Mouse (Mus musculus): ENCODE data around the gene Cacng6. TPM values are rescaled to one million over a fixed set of nuclear protein-coding genes. Genes with fewer than 3 reads are reported as not detected.

Gene Cacng6
- polyA plus RNA-seq, 1 experiment from 2014 or later, result 0.21 TPM

GRCm38 (mm10) chr7:3437941-3438340 lies 13.9 kb downstream of the Cacng6 start:
- Histone ChIP-seq H3K4me1 (ENCODE audit: control insufficient read depth, insufficient read depth, low read length) (no peaks in the 10 kb centered on the region), H3K9ac (ENCODE audit: low read depth, low read length) (no peak overlapping the region), H3K27me3 (replicated peaks; ENCODE audit: control insufficient read depth, insufficient read depth, low read length) (no peaks in the 10 kb centered on the region), H3K36me3 (ENCODE audit: control insufficient read depth, insufficient read depth, low read length) (no peaks in the 10 kb centered on the region), H3K4me3 (ENCODE audit: low read length) (no peak overlapping the region), H3K4me2 (ENCODE audit: low read depth, low read length) (no peak overlapping the region), H3K9me3 (ENCODE audit: control insufficient read depth, low read length) (no peaks in the 10 kb centered on the region), H3K27ac (ENCODE audit: low read length) (no peak overlapping the region)
- no peak for ATAC-seq
- WGBS, result 51% methylated on average over 5 of the region's 5 CpGs

GRCm38 (mm10) chr7:3439984-3440383 lies 16.0 kb downstream of the Cacng6 start:
- 78% methylated on average over 10 of the region's 11 CpGs for WGBS
- H3K27ac ChIP-seq (ENCODE audit: low read length), result no peak overlapping the region
- no peaks in the 10 kb centered on the region for H3K9me3 ChIP-seq (ENCODE audit: control insufficient read depth, low read length)
- no peak overlapping the region for H3K9ac ChIP-seq (ENCODE audit: low read depth, low read length)
- no peaks in the 10 kb centered on the region for H3K36me3 ChIP-seq (ENCODE audit: control insufficient read depth, insufficient read depth, low read length)
- ATAC-seq, result no peak
- no peaks in the 10 kb centered on the region for H3K4me1 ChIP-seq (ENCODE audit: control insufficient read depth, insufficient read depth, low read length)
- H3K4me2 ChIP-seq (ENCODE audit: low read depth, low read length), result no peak overlapping the region
- H3K27me3 ChIP-seq (replicated peaks; ENCODE audit: control insufficient read depth, insufficient read depth, low read length), result no peaks in the 10 kb centered on the region
- H3K4me3 ChIP-seq (ENCODE audit: low read length), result no peak overlapping the region

DNA sequence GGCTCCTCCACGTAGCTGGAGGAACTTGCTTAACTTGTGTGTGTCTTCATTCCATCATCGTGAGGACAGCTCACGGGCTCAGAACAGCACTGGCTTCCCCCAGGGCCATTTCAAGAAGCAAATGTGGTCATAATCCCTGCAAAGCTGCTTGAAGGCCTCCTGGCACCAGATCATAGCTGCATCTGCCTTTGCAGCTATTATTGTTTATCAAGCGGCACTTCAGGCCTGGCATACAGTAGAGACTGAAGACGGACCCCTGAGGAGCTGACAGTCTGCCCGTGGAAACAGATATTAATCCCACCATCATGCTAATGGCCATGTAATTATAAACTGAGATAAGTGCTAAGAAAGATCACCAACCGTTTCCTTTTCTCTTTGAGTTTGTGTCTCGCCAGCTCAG lies 16.5 kb downstream of the Cacng6 start:
- no peaks in the 10 kb centered on the region for H3K4me1 ChIP-seq (ENCODE audit: control insufficient read depth, insufficient read depth, low read length)
- H3K4me3 ChIP-seq (ENCODE audit: low read length), result no peak overlapping the region
- ATAC-seq, result no peak
- no peaks in the 10 kb centered on the region for H3K27me3 ChIP-seq (replicated peaks; ENCODE audit: control insufficient read depth, insufficient read depth, low read length)
- H3K4me2 ChIP-seq (ENCODE audit: low read depth, low read length), result no peak overlapping the region
- 62% methylated on average over 8 of the region's 8 CpGs for WGBS
- no peaks in the 10 kb centered on the region for H3K9me3 ChIP-seq (ENCODE audit: control insufficient read depth, low read length)
- H3K36me3 ChIP-seq (ENCODE audit: control insufficient read depth, insufficient read depth, low read length), result no peaks in the 10 kb centered on the region
- H3K9ac ChIP-seq (ENCODE audit: low read depth, low read length), result no peak overlapping the region
- H3K27ac ChIP-seq (ENCODE audit: low read length), result no peak overlapping the region

- WGBS, result 86% methylated on average over 10 of the region's 10 CpGs
- Histone ChIP-seq H3K4me1 (ENCODE audit: control insufficient read depth, insufficient read depth, low read length) (no peaks in the 10 kb centered on the region), H3K36me3 (ENCODE audit: control insufficient read depth, insufficient read depth, low read length) (no peaks in the 10 kb centered on the region), H3K27ac (ENCODE audit: low read length) (no peak overlapping the region), H3K4me3 (ENCODE audit: low read length) (no peak overlapping the region), H3K27me3 (replicated peaks; ENCODE audit: control insufficient read depth, insufficient read depth, low read length) (no peaks in the 10 kb centered on the region), H3K9ac (ENCODE audit: low read depth, low read length) (no peak overlapping the region), H3K4me2 (ENCODE audit: low read depth, low read length) (no peak overlapping the region), H3K9me3 (ENCODE audit: control insufficient read depth, low read length) (no peaks in the 10 kb centered on the region)
- ATAC-seq, result no peak
Observed at GRCm38 (mm10) chr7:3442476-3443062, 18.6 kb downstream of the Cacng6 start.

GRCm38 (mm10) chr7:3444678-3445077 lies 20.7 kb downstream of the Cacng6 start:
- 75% methylated on average over 3 of the region's 3 CpGs for WGBS
- no peak overlapping the region for H3K4me3 ChIP-seq (ENCODE audit: low read length)
- H3K27ac ChIP-seq (ENCODE audit: low read length), result no peak overlapping the region
- H3K4me2 ChIP-seq (ENCODE audit: low read depth, low read length), result no peak overlapping the region
- no peaks in the 10 kb centered on the region for H3K9me3 ChIP-seq (ENCODE audit: control insufficient read depth, low read length)
- no peaks in the 10 kb centered on the region for H3K36me3 ChIP-seq (ENCODE audit: control insufficient read depth, insufficient read depth, low read length)
- H3K9ac ChIP-seq (ENCODE audit: low read depth, low read length), result no peak overlapping the region
- H3K27me3 ChIP-seq (replicated peaks; ENCODE audit: control insufficient read depth, insufficient read depth, low read length), result no peaks in the 10 kb centered on the region
- no peaks in the 10 kb centered on the region for H3K4me1 ChIP-seq (ENCODE audit: control insufficient read depth, insufficient read depth, low read length)
- no peak for ATAC-seq

- H3K4me3 ChIP-seq (ENCODE audit: low read length), result no peak overlapping the region
- no peak overlapping the region for H3K9ac ChIP-seq (ENCODE audit: low read depth, low read length)
- H3K4me1 ChIP-seq (ENCODE audit: control insufficient read depth, insufficient read depth, low read length), result no peaks in the 10 kb centered on the region
- no peak for ATAC-seq
- no peaks in the 10 kb centered on the region for H3K9me3 ChIP-seq (ENCODE audit: control insufficient read depth, low read length)
- WGBS, result 60% methylated on average over 3 of the region's 3 CpGs
- H3K27ac ChIP-seq (ENCODE audit: low read length), result no peak overlapping the region
- no peaks in the 10 kb centered on the region for H3K36me3 ChIP-seq (ENCODE audit: control insufficient read depth, insufficient read depth, low read length)
- H3K27me3 ChIP-seq (replicated peaks; ENCODE audit: control insufficient read depth, insufficient read depth, low read length), result no peaks in the 10 kb centered on the region
- no peak overlapping the region for H3K4me2 ChIP-seq (ENCODE audit: low read depth, low read length)
Observed at GRCm38 (mm10) chr7:3446584-3446983, 22.6 kb downstream of the Cacng6 start.

DNA sequence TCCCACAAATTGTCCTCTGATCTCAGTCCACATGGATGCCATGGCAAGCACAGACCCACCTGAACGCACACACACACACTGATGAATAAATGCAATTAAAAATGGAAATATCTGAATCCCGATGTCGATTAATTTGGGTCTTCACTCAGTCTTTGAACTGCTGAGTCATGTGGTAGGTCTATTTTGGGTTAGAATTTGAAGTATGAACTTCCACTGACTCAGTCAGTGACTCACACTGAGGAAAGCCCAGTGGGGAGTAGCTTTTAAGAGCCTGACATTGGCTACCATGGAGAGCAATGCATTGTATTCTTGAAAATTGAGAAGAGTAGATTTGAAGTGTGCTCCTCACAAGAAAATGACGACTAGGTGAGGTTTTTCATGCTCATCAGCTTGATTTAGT lies 23.0 kb downstream of the Cacng6 start:
- Histone ChIP-seq H3K4me1 (ENCODE audit: control insufficient read depth, insufficient read depth, low read length) (no peaks in the 10 kb centered on the region), H3K27ac (ENCODE audit: low read length) (no peak overlapping the region), H3K36me3 (ENCODE audit: control insufficient read depth, insufficient read depth, low read length) (no peaks in the 10 kb centered on the region), H3K27me3 (replicated peaks; ENCODE audit: control insufficient read depth, insufficient read depth, low read length) (no peaks in the 10 kb centered on the region), H3K4me2 (ENCODE audit: low read depth, low read length) (no peak overlapping the region), H3K9me3 (ENCODE audit: control insufficient read depth, low read length) (no peaks in the 10 kb centered on the region), H3K9ac (ENCODE audit: low read depth, low read length) (no peak overlapping the region), H3K4me3 (ENCODE audit: low read length) (no peak overlapping the region)
- 82% methylated on average over 4 of the region's 4 CpGs for WGBS
- no peak for ATAC-seq

- Histone ChIP-seq H3K4me3 (ENCODE audit: low read length) (no peak overlapping the region), H3K36me3 (ENCODE audit: control insufficient read depth, insufficient read depth, low read length) (no peaks in the 10 kb centered on the region), H3K9ac (ENCODE audit: low read depth, low read length) (no peak overlapping the region), H3K9me3 (ENCODE audit: control insufficient read depth, low read length) (no peaks in the 10 kb centered on the region), H3K27me3 (replicated peaks; ENCODE audit: control insufficient read depth, insufficient read depth, low read length) (no peaks in the 10 kb centered on the region), H3K4me2 (ENCODE audit: low read depth, low read length) (no peak overlapping the region), H3K4me1 (ENCODE audit: control insufficient read depth, insufficient read depth, low read length) (no peaks in the 10 kb centered on the region), H3K27ac (ENCODE audit: low read length) (no peak overlapping the region)
- 22% methylated on average over 15 of the region's 15 CpGs for WGBS
- ATAC-seq, result peak; percentile 60; the same call in 1 of the 2 replicates
Observed at GRCm38 (mm10) chr7:3448737-3449454, 24.9 kb downstream of the Cacng6 start.

DNA sequence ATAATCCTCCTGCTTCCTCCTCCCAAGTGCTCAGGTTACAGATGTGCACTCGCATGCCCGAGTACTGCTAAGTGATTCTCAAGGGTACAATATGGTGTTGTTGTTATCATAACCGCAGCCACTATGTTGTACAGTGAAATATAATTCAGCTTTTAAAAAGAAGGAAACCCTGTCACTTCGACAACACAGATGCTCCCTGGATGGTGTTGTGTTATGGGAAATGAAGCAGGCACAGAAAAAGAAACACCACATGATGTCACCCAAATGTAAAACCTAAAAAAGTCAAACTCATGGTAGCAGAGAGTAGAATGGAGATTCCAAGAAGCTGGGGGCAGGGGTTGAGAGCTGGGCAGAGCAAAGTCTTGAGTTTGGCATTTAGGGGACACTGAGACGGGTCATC lies 26.7 kb downstream of the Cacng6 start:
- Histone ChIP-seq H3K27ac (ENCODE audit: low read length) (no peak overlapping the region), H3K9ac (ENCODE audit: low read depth, low read length) (no peak overlapping the region), H3K36me3 (ENCODE audit: control insufficient read depth, insufficient read depth, low read length) (no peaks in the 10 kb centered on the region), H3K4me2 (ENCODE audit: low read depth, low read length) (no peak overlapping the region), H3K27me3 (replicated peaks; ENCODE audit: control insufficient read depth, insufficient read depth, low read length) (no peaks in the 10 kb centered on the region), H3K9me3 (ENCODE audit: control insufficient read depth, low read length) (no peaks in the 10 kb centered on the region), H3K4me1 (ENCODE audit: control insufficient read depth, insufficient read depth, low read length) (no peaks in the 10 kb centered on the region), H3K4me3 (ENCODE audit: low read length) (no peak overlapping the region)
- 67% methylated on average over 5 of the region's 5 CpGs for WGBS
- no peak for ATAC-seq

- Histone ChIP-seq H3K27me3 (replicated peaks; ENCODE audit: control insufficient read depth, insufficient read depth, low read length) (no peaks in the 10 kb centered on the region), H3K4me1 (ENCODE audit: control insufficient read depth, insufficient read depth, low read length) (no peaks in the 10 kb centered on the region), H3K9me3 (ENCODE audit: control insufficient read depth, low read length) (no peaks in the 10 kb centered on the region), H3K4me3 (ENCODE audit: low read length) (no peak overlapping the region), H3K27ac (ENCODE audit: low read length) (no peak overlapping the region), H3K4me2 (ENCODE audit: low read depth, low read length) (no peak overlapping the region), H3K36me3 (ENCODE audit: control insufficient read depth, insufficient read depth, low read length) (no peaks in the 10 kb centered on the region), H3K9ac (ENCODE audit: low read depth, low read length) (no peak overlapping the region)
- ATAC-seq, result no peak
- 30% methylated on average over 6 of the region's 6 CpGs for WGBS
Observed at GRCm38 (mm10) chr7:3451161-3451560, 27.2 kb downstream of the Cacng6 start.

Data from intestine, embryonic 16.5 days (tissue).